14 mouse cellular contexts compared by ENCODE assay signal in the genomic region with DNA sequence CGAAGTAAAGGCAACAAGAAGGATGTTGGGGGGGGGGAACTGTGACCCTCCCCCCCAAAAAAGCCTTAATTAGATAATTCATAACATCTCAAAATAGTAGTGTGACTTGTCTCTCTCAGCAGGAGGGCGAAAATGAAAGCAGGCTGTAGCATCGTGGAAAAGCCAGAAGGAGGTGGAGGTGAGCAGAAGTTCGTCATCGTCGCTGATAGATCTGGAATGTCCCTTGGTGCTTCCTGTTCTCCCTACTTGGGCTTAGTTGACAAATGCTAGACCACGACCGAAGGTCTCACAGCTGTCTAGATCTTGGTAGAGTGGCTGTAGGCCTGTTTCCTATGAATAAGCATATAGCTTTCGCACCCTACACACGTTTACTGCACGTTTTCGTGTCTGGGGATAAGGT. TPM values are rescaled to one million over a fixed set of nuclear protein-coding genes. Genes with fewer than 3 reads are reported as not detected.
DNase-seq lines count a peak whose midpoint lies in the region; ATAC-seq and TF ChIP-seq lines count a peak whose summit lies in the region.
"Had no signal": no experiment of that assay in that cellular context is flagged by ENCODE, and none has a peak within 500 bp of the region (broad histone marks: within the 10 kb centered on the region; RNA-seq: fewer than 3 reads in every experiment).

No protein-coding gene starts in this region.

- H3K4me3 ChIP-seq in intestine, postnatal 0 days (ENCODE audit: low read depth, low read length): no peak overlapping the region
- H3K4me3 ChIP-seq in intestine, embryonic 15.5 days (replicated peaks): no peak overlapping the region
- H3K4me3 ChIP-seq in limb, embryonic 13.5 days: 0 out of 2 replicates have a peak overlapping the region, but pooled peaks have one; percentile 99
- no peak overlapping the region for H3K4me3 ChIP-seq in cerebellum, adult 2 months (replicated peaks; ENCODE audit: insufficient read depth, low read depth, low read length)

- TF ChIP-seq CTCF in intestine, postnatal 0 days (IDR thresholded peaks at IDR 0.05; ENCODE audit: low read depth): peak; percentile 31
- no peak for TF ChIP-seq CTCF in cerebellum, adult 2 months (IDR thresholded peaks at IDR 0.05; ENCODE audit: borderline replicate concordance, insufficient read depth, low read depth, low read length)

- H3K36me3 ChIP-seq in intestine, postnatal 0 days (ENCODE audit: control insufficient read depth, insufficient read depth): peaks cover 43% of the 10 kb centered on the region
- peaks cover 15% of the 10 kb centered on the region; the same call in 1 of the 2 replicates for H3K36me3 ChIP-seq in intestine, embryonic 15.5 days
- peaks cover 50% of the 10 kb centered on the region for H3K36me3 ChIP-seq in limb, embryonic 13.5 days

- H3K4me1 ChIP-seq in intestine, postnatal 0 days (replicated peaks; ENCODE audit: control insufficient read depth, insufficient read depth, low read length): no peaks in the 10 kb centered on the region; the same call in 1 of the 2 replicates
- H3K4me1 ChIP-seq in intestine, embryonic 15.5 days (replicated peaks): peaks cover 15% of the 10 kb centered on the region; the same call in 1 of the 2 replicates
- peaks cover 22% of the 10 kb centered on the region for H3K4me1 ChIP-seq in limb, embryonic 13.5 days
- peaks cover 12% of the 10 kb centered on the region; the same call in 1 of the 2 replicates for H3K4me1 ChIP-seq in cerebellum, adult 2 months (ENCODE audit: control insufficient read depth, insufficient read depth, low read length)

- no peaks in the 10 kb centered on the region for H3K9me3 ChIP-seq in intestine, postnatal 0 days (ENCODE audit: control insufficient read depth)
- no peaks in the 10 kb centered on the region for H3K9me3 ChIP-seq in intestine, embryonic 15.5 days
- no peaks in the 10 kb centered on the region for H3K9me3 ChIP-seq in limb, embryonic 13.5 days
- H3K9me3 ChIP-seq: G1E; midbrain, embryonic 10.5 days had no signal

- TF ChIP-seq POLR2A in cerebellum, adult 2 months (IDR thresholded peaks at IDR 0.05; ENCODE audit: borderline replicate concordance, insufficient read depth, low read length): no peak

- WGBS in intestine, postnatal 0 days: 74% methylated on average over 12 of the region's 12 CpGs
- 81% methylated on average over 12 of the region's 12 CpGs for WGBS in intestine, embryonic 15.5 days
- 81% methylated on average over 12 of the region's 12 CpGs for WGBS in limb, embryonic 13.5 days
- WGBS in cerebellum, adult 2 months: 81% methylated on average over 12 of the region's 12 CpGs

- H3K27ac ChIP-seq in intestine, postnatal 0 days (ENCODE audit: low read depth, low read length): no peak overlapping the region
- no peak overlapping the region for H3K27ac ChIP-seq in intestine, embryonic 15.5 days
- no peak overlapping the region for H3K27ac ChIP-seq in limb, embryonic 13.5 days
- no peak overlapping the region for H3K27ac ChIP-seq in cerebellum, adult 2 months (ENCODE audit: insufficient read depth, low read length)
- H3K27ac ChIP-seq: midbrain, embryonic 10.5 days had no signal

- peak overlapping the region; percentile 76 for H3K4me2 ChIP-seq in intestine, postnatal 0 days (replicated peaks; ENCODE audit: low read depth)
- no peak overlapping the region; the same call in 1 of the 2 replicates for H3K4me2 ChIP-seq in intestine, embryonic 15.5 days (replicated peaks)
- H3K4me2 ChIP-seq in limb, embryonic 13.5 days (replicated peaks): peak overlapping the region; percentile 88

- H3K27me3 ChIP-seq in intestine, postnatal 0 days (replicated peaks; ENCODE audit: control insufficient read depth, insufficient read depth, low read length): no peaks in the 10 kb centered on the region
- no peaks in the 10 kb centered on the region for H3K27me3 ChIP-seq in intestine, embryonic 15.5 days (replicated peaks)
- no peaks in the 10 kb centered on the region for H3K27me3 ChIP-seq in limb, embryonic 13.5 days
- H3K27me3 ChIP-seq in cerebellum, adult 2 months (ENCODE audit: control insufficient read depth, insufficient read depth, low read length): no peaks in the 10 kb centered on the region

- no peak overlapping the region for H3K9ac ChIP-seq in intestine, postnatal 0 days (ENCODE audit: low read depth, low read length)
- H3K9ac ChIP-seq in intestine, embryonic 15.5 days: no peak overlapping the region
- H3K9ac ChIP-seq in limb, embryonic 13.5 days: peak overlapping the region; percentile 99; the same call in 1 of the 2 replicates

- no peak for ATAC-seq in intestine, postnatal 0 days
- no peak for ATAC-seq in intestine, embryonic 15.5 days
- ATAC-seq in limb, embryonic 13.5 days (ENCODE audit: low FRiP score, low read depth): no peak
- ATAC-seq: forebrain, embryonic 14.5 days had no signal

- DNase-seq in thymus, postnatal 4 days: peak; percentile 29
- no peak for DNase-seq in thymus, postnatal 14 days
- DNase-seq in cerebellum, adult 2 months: no peak
- no peak for DNase-seq in left cerebral cortex, adult 8-10 months (ENCODE audit: low spot score in 2 of 2)
- DNase-seq in cerebellum, adult 18-20 months: no peak
- DNase-seq: heart, postnatal 4 days; right cerebral cortex, postnatal 4 days; thymus, adult 18-20 months had no signal

RNA-seq across cellular contexts. Expression of a gene that starts 1.9 kb away (rescaled TPM):
- 9.5 and 11.2 TPM in 2 replicates for polyA plus RNA-seq in intestine, postnatal 0 days (2015; fragmentation: Nextera tagmentation; extraction: Ambion mirVana)
- polyA plus RNA-seq in intestine, embryonic 15.5 days (2015; fragmentation: Nextera tagmentation; extraction: Ambion mirVana): 12.5 and 13.1 TPM in 2 replicates
- polyA plus RNA-seq in limb, embryonic 13.5 days (2015; fragmentation: Nextera tagmentation; extraction: Ambion mirVana): 18.2 and 21.1 TPM in 2 replicates
- 17.3 and 18.3 TPM in 2 replicates for polyA plus RNA-seq in cerebellum, adult 2 months (2012; rRNA removed)
- 10 to 100 TPM; 24.1 to 26.8 (median 24.7) TPM for total RNA-seq in left cerebral cortex, adult 8-10 months (2022)
